Mouse (Mus musculus): Measurements from ENCODE around the gene Dhx32. TPM values are rescaled to one million over a fixed set of nuclear protein-coding genes. Genes with fewer than 3 reads are reported as not detected.

The Dhx32 gene
- polyA plus RNA-seq, 1 experiment from 2014 or later, result 51.0 TPM

- peaks cover 18% of the 10 kb centered on the region for H3K36me3 ChIP-seq (ENCODE audit: control insufficient read depth, insufficient read depth)
- peaks cover 9% of the 10 kb centered on the region for H3K4me1 ChIP-seq (replicated peaks; ENCODE audit: control insufficient read depth, insufficient read depth, low read length)
- H3K27ac ChIP-seq (ENCODE audit: low read length), result no peak overlapping the region
- ATAC-seq, result no peak
- no peaks in the 10 kb centered on the region for H3K27me3 ChIP-seq (replicated peaks; ENCODE audit: control insufficient read depth, insufficient read depth, low read length)
- H3K4me3 ChIP-seq (replicated peaks; ENCODE audit: low read length), result no peak overlapping the region
- 81% methylated on average over 10 of the region's 10 CpGs for WGBS
- no peak overlapping the region for H3K9ac ChIP-seq (replicated peaks; ENCODE audit: low read depth, low read length)
- H3K4me2 ChIP-seq (ENCODE audit: low read length), result no peak overlapping the region
- no peaks in the 10 kb centered on the region for H3K9me3 ChIP-seq (ENCODE audit: control insufficient read depth, low read length)
These were observed 57.0 kb downstream of the Dhx32 start for GRCm38 (mm10) chr7:133725571-133725970.

- Histone ChIP-seq H3K4me2 (ENCODE audit: low read length) (no peak overlapping the region), H3K36me3 (ENCODE audit: control insufficient read depth, insufficient read depth) (peaks cover 20% of the 10 kb centered on the region), H3K9me3 (ENCODE audit: control insufficient read depth, low read length) (no peaks in the 10 kb centered on the region), H3K27ac (ENCODE audit: low read length) (no peak overlapping the region), H3K9ac (replicated peaks; ENCODE audit: low read depth, low read length) (no peak overlapping the region), H3K4me1 (replicated peaks; ENCODE audit: control insufficient read depth, insufficient read depth, low read length) (peaks cover 9% of the 10 kb centered on the region), H3K4me3 (replicated peaks; ENCODE audit: low read length) (no peak overlapping the region), H3K27me3 (replicated peaks; ENCODE audit: control insufficient read depth, insufficient read depth, low read length) (no peaks in the 10 kb centered on the region)
- 23% methylated on average over 10 of the region's 10 CpGs for WGBS
- no peak for ATAC-seq
These were observed 57.7 kb downstream of the Dhx32 start for GRCm38 (mm10) chr7:133724844-133725243.

GRCm38 (mm10) chr7:133720616-133721015 is 61.9 kb downstream of the Dhx32 start:
- Histone ChIP-seq H3K9me3 (ENCODE audit: control insufficient read depth, low read length) (no peaks in the 10 kb centered on the region), H3K36me3 (ENCODE audit: control insufficient read depth, insufficient read depth) (peaks cover 44% of the 10 kb centered on the region), H3K27me3 (replicated peaks; ENCODE audit: control insufficient read depth, insufficient read depth, low read length) (no peaks in the 10 kb centered on the region), H3K4me3 (replicated peaks; ENCODE audit: low read length) (no peak overlapping the region), H3K9ac (replicated peaks; ENCODE audit: low read depth, low read length) (no peak overlapping the region), H3K4me1 (replicated peaks; ENCODE audit: control insufficient read depth, insufficient read depth, low read length) (peaks cover 9% of the 10 kb centered on the region), H3K4me2 (ENCODE audit: low read length) (no peak overlapping the region), H3K27ac (ENCODE audit: low read length) (no peak overlapping the region)
- 83% methylated on average over 11 of the region's 11 CpGs for WGBS
- no peak for ATAC-seq

- Histone ChIP-seq H3K9me3 (ENCODE audit: control insufficient read depth, low read length) (no peaks in the 10 kb centered on the region), H3K4me1 (replicated peaks; ENCODE audit: control insufficient read depth, insufficient read depth, low read length) (no peaks in the 10 kb centered on the region), H3K36me3 (ENCODE audit: control insufficient read depth, insufficient read depth) (peaks cover 46% of the 10 kb centered on the region), H3K4me2 (ENCODE audit: low read length) (no peak overlapping the region), H3K27me3 (replicated peaks; ENCODE audit: control insufficient read depth, insufficient read depth, low read length) (no peaks in the 10 kb centered on the region), H3K9ac (replicated peaks; ENCODE audit: low read depth, low read length) (no peak overlapping the region), H3K27ac (ENCODE audit: low read length) (no peak overlapping the region), H3K4me3 (replicated peaks; ENCODE audit: low read length) (no peak overlapping the region)
- 94% methylated on average over 1 of the region's 1 CpGs for WGBS
- no peak for ATAC-seq
These were observed 63.9 kb downstream of the Dhx32 start for GRCm38 (mm10) chr7:133718580-133718979.

GRCm38 (mm10) chr7:133715387-133715786 is 67.1 kb downstream of the Dhx32 start:
- no peak overlapping the region for H3K9ac ChIP-seq (replicated peaks; ENCODE audit: low read depth, low read length)
- 0 out of 2 replicates have a peak, but pooled peaks cover 3% of the 10 kb centered on the region for H3K4me1 ChIP-seq (replicated peaks; ENCODE audit: control insufficient read depth, insufficient read depth, low read length)
- no peaks in the 10 kb centered on the region for H3K27me3 ChIP-seq (replicated peaks; ENCODE audit: control insufficient read depth, insufficient read depth, low read length)
- H3K4me2 ChIP-seq (ENCODE audit: low read length), result no peak overlapping the region
- no peak overlapping the region for H3K27ac ChIP-seq (ENCODE audit: low read length)
- H3K4me3 ChIP-seq (replicated peaks; ENCODE audit: low read length), result no peak overlapping the region
- ATAC-seq, result no peak
- WGBS, result 83% methylated on average over 4 of the region's 4 CpGs
- peaks cover 38% of the 10 kb centered on the region for H3K36me3 ChIP-seq (ENCODE audit: control insufficient read depth, insufficient read depth)
- H3K9me3 ChIP-seq (ENCODE audit: control insufficient read depth, low read length), result no peaks in the 10 kb centered on the region

GRCm38 (mm10) chr7:133707301-133707700 is 75.2 kb downstream of the Dhx32 start:
- H3K4me3 ChIP-seq (replicated peaks; ENCODE audit: low read length), result no peak overlapping the region
- no peak overlapping the region for H3K9ac ChIP-seq (replicated peaks; ENCODE audit: low read depth, low read length)
- 80% methylated on average over 2 of the region's 2 CpGs for WGBS
- H3K4me1 ChIP-seq (replicated peaks; ENCODE audit: control insufficient read depth, insufficient read depth, low read length), result peaks cover 13% of the 10 kb centered on the region
- no peak overlapping the region for H3K4me2 ChIP-seq (ENCODE audit: low read length)
- no peaks in the 10 kb centered on the region for H3K9me3 ChIP-seq (ENCODE audit: control insufficient read depth, low read length)
- no peak overlapping the region for H3K27ac ChIP-seq (ENCODE audit: low read length)
- H3K36me3 ChIP-seq (ENCODE audit: control insufficient read depth, insufficient read depth), result no peaks in the 10 kb centered on the region
- H3K27me3 ChIP-seq (replicated peaks; ENCODE audit: control insufficient read depth, insufficient read depth, low read length), result no peaks in the 10 kb centered on the region
- no peak for ATAC-seq

- no peak overlapping the region for H3K4me3 ChIP-seq (replicated peaks; ENCODE audit: low read length)
- no peak overlapping the region for H3K4me2 ChIP-seq (ENCODE audit: low read length)
- peaks cover 3% of the 10 kb centered on the region for H3K4me1 ChIP-seq (replicated peaks; ENCODE audit: control insufficient read depth, insufficient read depth, low read length)
- H3K27ac ChIP-seq (ENCODE audit: low read length), result no peak overlapping the region
- H3K9ac ChIP-seq (replicated peaks; ENCODE audit: low read depth, low read length), result no peak overlapping the region
- H3K9me3 ChIP-seq (ENCODE audit: control insufficient read depth, low read length), result no peaks in the 10 kb centered on the region
- no peaks in the 10 kb centered on the region for H3K27me3 ChIP-seq (replicated peaks; ENCODE audit: control insufficient read depth, insufficient read depth, low read length)
- WGBS, result over 99% methylated on average over 7 of the region's 7 CpGs
- H3K36me3 ChIP-seq (ENCODE audit: control insufficient read depth, insufficient read depth), result no peaks in the 10 kb centered on the region
- ATAC-seq, result no peak
These were observed 78.6 kb downstream of the Dhx32 start for GRCm38 (mm10) chr7:133703906-133704305.

- WGBS, result 96% methylated on average over 10 of the region's 10 CpGs
- ATAC-seq, result no peak
These were observed 80.2 kb downstream of the Dhx32 start for GRCm38 (mm10) chr7:133702333-133702732.

GRCm38 (mm10) chr7:133701366-133701765 is 81.2 kb downstream of the Dhx32 start:
- no peak overlapping the region for H3K4me3 ChIP-seq (replicated peaks; ENCODE audit: low read length)
- ATAC-seq, result no peak
- no peaks in the 10 kb centered on the region for H3K9me3 ChIP-seq (ENCODE audit: control insufficient read depth, low read length)
- H3K27me3 ChIP-seq (replicated peaks; ENCODE audit: control insufficient read depth, insufficient read depth, low read length), result no peaks in the 10 kb centered on the region
- no peaks in the 10 kb centered on the region for H3K4me1 ChIP-seq (replicated peaks; ENCODE audit: control insufficient read depth, insufficient read depth, low read length)
- WGBS, result 93% methylated on average over 7 of the region's 7 CpGs
- no peak overlapping the region for H3K9ac ChIP-seq (replicated peaks; ENCODE audit: low read depth, low read length)
- no peak overlapping the region for H3K27ac ChIP-seq (ENCODE audit: low read length)
- no peaks in the 10 kb centered on the region for H3K36me3 ChIP-seq (ENCODE audit: control insufficient read depth, insufficient read depth)
- H3K4me2 ChIP-seq (ENCODE audit: low read length), result no peak overlapping the region

More at GRCm38 (mm10) chr7:133702333-133702732, 80.2 kb downstream of the Dhx32 start:
- Histone ChIP-seq H3K4me1 (replicated peaks; ENCODE audit: control insufficient read depth, insufficient read depth, low read length) (no peaks in the 10 kb centered on the region), H3K4me2 (ENCODE audit: low read length) (no peak overlapping the region), H3K36me3 (ENCODE audit: control insufficient read depth, insufficient read depth) (no peaks in the 10 kb centered on the region), H3K27me3 (replicated peaks; ENCODE audit: control insufficient read depth, insufficient read depth, low read length) (no peaks in the 10 kb centered on the region), H3K4me3 (replicated peaks; ENCODE audit: low read length) (no peak overlapping the region), H3K9ac (replicated peaks; ENCODE audit: low read depth, low read length) (no peak overlapping the region), H3K9me3 (ENCODE audit: control insufficient read depth, low read length) (no peaks in the 10 kb centered on the region), H3K27ac (ENCODE audit: low read length) (no peak overlapping the region)

GRCm38 (mm10) chr7:133699885-133700284 is 82.6 kb downstream of the Dhx32 start:
- Histone ChIP-seq H3K9ac (replicated peaks; ENCODE audit: low read depth, low read length) (no peak overlapping the region), H3K4me3 (replicated peaks; ENCODE audit: low read length) (no peak overlapping the region), H3K4me1 (replicated peaks; ENCODE audit: control insufficient read depth, insufficient read depth, low read length) (no peaks in the 10 kb centered on the region), H3K27ac (ENCODE audit: low read length) (no peak overlapping the region), H3K9me3 (ENCODE audit: control insufficient read depth, low read length) (no peaks in the 10 kb centered on the region), H3K4me2 (ENCODE audit: low read length) (no peak overlapping the region), H3K36me3 (ENCODE audit: control insufficient read depth, insufficient read depth) (no peaks in the 10 kb centered on the region), H3K27me3 (replicated peaks; ENCODE audit: control insufficient read depth, insufficient read depth, low read length) (no peaks in the 10 kb centered on the region)
- 91% methylated on average over 4 of the region's 4 CpGs for WGBS
- no peak for ATAC-seq
